Comparison of ENCODE assay signal across 8 mouse cellular contexts in the genomic region with DNA sequence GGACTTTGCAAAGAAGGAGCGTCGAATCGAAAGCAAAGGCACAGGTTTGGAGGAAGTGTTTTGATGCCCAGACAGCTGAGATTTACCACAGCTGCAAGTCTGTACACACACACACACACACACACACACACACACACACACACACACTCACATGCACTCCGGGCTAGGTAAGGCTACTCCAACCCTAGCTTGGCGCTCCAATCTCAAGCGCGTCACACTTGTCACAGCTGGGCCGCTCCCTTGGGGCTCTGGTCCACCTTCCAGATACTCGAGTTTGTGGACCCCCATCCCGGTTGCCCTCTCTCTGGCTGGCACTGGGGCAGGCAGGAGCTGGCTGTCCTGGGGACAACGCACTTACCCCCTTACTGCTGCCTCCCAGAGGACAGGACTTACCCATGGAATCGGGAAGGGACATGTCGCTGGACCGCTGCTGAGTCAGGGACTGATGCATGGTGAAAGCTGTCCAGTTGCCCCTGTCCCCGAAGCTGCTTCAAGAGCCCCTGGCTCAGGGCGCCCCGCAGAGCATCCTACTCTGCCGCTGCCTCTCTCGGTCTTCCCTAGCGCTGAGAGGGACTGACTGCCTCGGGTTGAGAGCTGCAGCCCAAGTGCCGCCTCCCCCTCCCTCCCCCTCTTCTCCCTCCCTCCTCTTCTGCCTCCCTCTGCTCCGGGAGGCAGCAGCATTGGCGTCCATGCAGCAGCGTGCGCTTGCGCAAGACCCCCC. TPM values are rescaled to one million over a fixed set of nuclear protein-coding genes. Genes with fewer than 3 reads are reported as not detected.
A peak's percentile ranks its signal among the peaks of the same experiment; 100 is the strongest.
DNase-seq lines count a peak whose midpoint lies in the region; ATAC-seq and TF ChIP-seq lines count a peak whose summit lies in the region.

A gene (minus strand): TSS at position 589 of the 721 bp plus-strand sequence.

- no peak for TF ChIP-seq CTCF in brain, embryonic 14.5 days (IDR thresholded peaks at IDR 0.05; ENCODE audit: borderline replicate concordance, extremely low read depth, insufficient read depth, insufficient read length)
- no peak for TF ChIP-seq CTCF in liver, adult 2 months (IDR thresholded peaks at IDR 0.05; ENCODE audit: low read depth, low read length)

- peak within 1 kb of the TSS; percentile 87 for H3K4me3 ChIP-seq in megakaryocyte, embryonic 14.5 days (replicated peaks)
- H3K4me3 ChIP-seq in liver, adult 2 months (ENCODE audit: insufficient read depth, low read depth, low read length): peak within 1 kb of the TSS; percentile 50; the same call in 1 of the 2 replicates
- peak within 1 kb of the TSS; percentile 46 for H3K4me3 ChIP-seq in neural tube, embryonic 13.5 days

- 4% methylated on average over 15 of the region's 27 CpGs for WGBS in liver, adult 2 months
- WGBS in neural tube, embryonic 13.5 days: 17% methylated on average over 22 of the region's 27 CpGs

- no peaks in the 10 kb centered on the region for H3K36me3 ChIP-seq in megakaryocyte, embryonic 14.5 days (replicated peaks; ENCODE audit: low read length)
- H3K36me3 ChIP-seq in liver, adult 2 months (ENCODE audit: control insufficient read depth, insufficient read depth, low read length): no peaks in the 10 kb centered on the region
- H3K36me3 ChIP-seq in neural tube, embryonic 13.5 days: no peaks in the 10 kb centered on the region

- peaks cover 17% of the 10 kb centered on the region for H3K4me1 ChIP-seq in megakaryocyte, embryonic 14.5 days
- peaks cover 3% of the 10 kb centered on the region; the same call in 1 of the 2 replicates for H3K4me1 ChIP-seq in liver, adult 2 months (ENCODE audit: control insufficient read depth, insufficient read depth, low read length)
- H3K4me1 ChIP-seq in neural tube, embryonic 13.5 days (replicated peaks): peaks cover 19% of the 10 kb centered on the region

- peak; percentile 81 for DNase-seq in brain, embryonic 14.5 days (ENCODE audit: low read depth)
- DNase-seq in frontal cortex, postnatal 36 days (ENCODE audit: low spot score in 2 of 2): peak; percentile 6 to 16
- DNase-seq in induced T-regulatory cell, adult 2 months (ENCODE audit: low read depth): peak; percentile 38
- DNase-seq in liver, adult 2 months (ENCODE audit: extremely low read depth, low read depth, low spot score): no peak
- no peak for DNase-seq in thymus, postnatal 0 days (ENCODE audit: low spot score)

- no peak within 1 kb of the TSS for H3K27ac ChIP-seq in liver, adult 2 months (replicated peaks; ENCODE audit: insufficient read depth, low read depth, low read length)
- H3K27ac ChIP-seq in neural tube, embryonic 13.5 days (replicated peaks): peak within 1 kb of the TSS; percentile 69

- no peaks in the 10 kb centered on the region for H3K79me2 ChIP-seq in liver, adult 2 months (ENCODE audit: control insufficient read depth, insufficient read depth, low read length)

- H3K4me2 ChIP-seq in neural tube, embryonic 13.5 days: peak within 1 kb of the TSS; percentile 70

- peaks cover 68% of the 10 kb centered on the region for H3K27me3 ChIP-seq in megakaryocyte, embryonic 14.5 days (replicated peaks)
- peaks cover 9% of the 10 kb centered on the region; the same call in 1 of the 2 replicates for H3K27me3 ChIP-seq in liver, adult 2 months (ENCODE audit: control insufficient read depth, insufficient read depth, low read length)
- peaks cover 5% of the 10 kb centered on the region; the same call in 1 of the 2 replicates for H3K27me3 ChIP-seq in neural tube, embryonic 13.5 days

- TF ChIP-seq POLR2A in brain, embryonic 14.5 days (IDR thresholded peaks at IDR 0.05; ENCODE audit: borderline replicate concordance, extremely low read depth, insufficient read depth, insufficient read length, poor library complexity, severe bottlenecking): no peak
- TF ChIP-seq POLR2A in liver, adult 2 months (IDR thresholded peaks at IDR 0.05; ENCODE audit: extremely low read depth, insufficient read depth, low read length): no peak

- no peak within 1 kb of the TSS for H3K9ac ChIP-seq in liver, adult 2 months (ENCODE audit: low read depth, low read length)
- H3K9ac ChIP-seq in neural tube, embryonic 13.5 days: peak within 1 kb of the TSS; percentile 70

- ATAC-seq in megakaryocyte, adult 5-6 weeks (ENCODE audit: poor library complexity, severe bottlenecking): no peak
- peak; percentile 88 for ATAC-seq in neural tube, embryonic 13.5 days (ENCODE audit: low read depth)

- H3K9me3 ChIP-seq in megakaryocyte, embryonic 14.5 days: no peaks in the 10 kb centered on the region
- H3K9me3 ChIP-seq in neural tube, embryonic 13.5 days: no peaks in the 10 kb centered on the region

RNA-seq across cellular contexts. Expression of the gene that starts here (rescaled TPM):
- polyA plus RNA-seq in megakaryocyte, embryonic 14.5 days (2012; ENCODE audit: insufficient read depth, low replicate concordance): not detected in 2 replicates
- total RNA-seq in megakaryocyte, adult 5-6 weeks (2015): not detected in 2 replicates
- total RNA-seq in megakaryocyte, adult 5-6 weeks (2017): 0.12 TPM in 1 of 2 replicates, not detected in the other
- polyA plus RNA-seq in brain, embryonic 14.5 days (2012; rRNA removed): 12.0 and 18.7 TPM in 2 replicates
- under 0.01 and 0.20 TPM in 2 replicates for total RNA-seq in liver, adult 2 months (2014; rRNA removed)
- polyA plus RNA-seq in liver, adult 2 months (2012; rRNA removed): not detected in 2 replicates
- 43.8 and 44.0 TPM in 2 replicates for polyA plus RNA-seq in neural tube, embryonic 13.5 days (2015; fragmentation: Nextera tagmentation; extraction: Ambion mirVana)
- 8.4 and 8.8 TPM in 2 replicates for polyA plus RNA-seq in thymus, postnatal 0 days (2015; fragmentation: Nextera tagmentation; extraction: Ambion mirVana)

Comparison
In these comparisons a context has a peak if more than half of its experiments do, and no peak if none do; other contexts are left out.
1. DNase-seq: peak in brain, embryonic 14.5 days (single experiment), frontal cortex, postnatal 36 days (2 of 2) and induced T-regulatory cell, adult 2 months (single experiment); none in liver, adult 2 months (single experiment) and thymus, postnatal 0 days (single experiment).
2. Peak in every context shown above with its lines, with median percentiles within 50 percentile points of each other: H3K4me3 ChIP-seq.